Mouse (Mus musculus): ENCODE data around the gene Ikzf5. TPM values are rescaled to one million over a fixed set of nuclear protein-coding genes. Genes with fewer than 3 reads are reported as not detected.

Gene Ikzf5
- total RNA-seq, 2 experiments from 2014 or later, result 49.1 to 52.4 TPM

DNA sequence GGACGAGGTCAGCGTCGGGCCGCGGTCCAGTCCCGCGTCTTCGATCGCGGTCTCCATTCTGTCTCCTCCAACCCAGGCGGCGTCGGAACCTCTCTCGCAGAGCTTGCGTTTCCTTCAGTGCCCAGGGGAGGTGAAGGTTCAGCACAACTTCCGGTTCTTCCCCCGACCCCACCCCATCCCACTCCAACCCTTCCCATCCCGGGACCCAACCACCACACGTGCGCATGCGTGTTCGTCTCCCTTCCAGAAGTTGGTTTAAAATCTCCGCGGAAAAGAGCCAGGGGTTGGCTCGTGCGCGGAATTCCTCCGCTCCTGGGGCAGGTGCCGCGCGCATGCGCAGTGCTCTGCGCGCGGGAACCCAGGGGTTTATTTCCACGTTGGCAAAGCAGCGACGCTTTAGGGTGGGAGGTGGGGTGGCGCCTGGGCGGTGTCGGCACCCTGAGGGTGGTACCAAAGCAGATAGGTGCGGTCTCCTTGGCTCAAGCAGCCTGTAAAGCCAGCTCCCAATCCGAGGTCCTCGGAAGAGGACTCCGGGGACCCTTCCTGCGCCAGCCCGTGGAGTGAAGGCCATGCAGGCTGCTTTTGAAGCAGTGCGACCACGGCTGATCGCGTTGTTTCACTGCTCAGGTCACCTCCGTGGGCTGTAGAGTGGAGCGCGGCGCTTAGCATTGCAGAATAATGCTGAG is 47.6 kb downstream of the Ikzf5 start, which contains the start of gene 2310057M21Rik:
Gene 2310057M21Rik (minus strand): TSS at position 145 of the 686 bp plus-strand sequence.
- intact Hi-C loops (cut with DNase I), result no loop called here
- DNase-seq (ENCODE audit: extremely low spot score in 1 of 2, low spot score in 2 of 2), result peak; percentile 94 to 96

DNA sequence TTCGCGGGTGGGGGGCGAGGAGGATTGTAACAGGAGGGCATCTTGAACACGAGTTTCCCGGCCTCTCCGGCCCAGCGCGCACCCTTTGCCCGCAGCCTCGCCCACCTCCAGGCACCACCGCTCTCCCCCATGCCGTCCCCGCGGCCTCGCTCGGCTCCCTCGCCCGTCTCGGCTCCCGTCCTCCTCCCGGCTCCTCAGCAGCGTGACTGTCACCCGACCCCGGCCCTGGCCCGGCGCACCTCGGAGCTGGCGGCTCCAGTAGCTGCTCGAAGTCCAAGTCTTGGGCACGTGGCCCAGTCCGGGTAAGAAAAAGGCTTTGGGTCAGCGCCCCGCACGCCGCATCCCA is 48.1 kb downstream of the Ikzf5 start:
- no peak for DNase-seq (ENCODE audit: extremely low spot score in 1 of 2, low spot score in 2 of 2)
- intact Hi-C loops (cut with DNase I), result no loop called here

DNA sequence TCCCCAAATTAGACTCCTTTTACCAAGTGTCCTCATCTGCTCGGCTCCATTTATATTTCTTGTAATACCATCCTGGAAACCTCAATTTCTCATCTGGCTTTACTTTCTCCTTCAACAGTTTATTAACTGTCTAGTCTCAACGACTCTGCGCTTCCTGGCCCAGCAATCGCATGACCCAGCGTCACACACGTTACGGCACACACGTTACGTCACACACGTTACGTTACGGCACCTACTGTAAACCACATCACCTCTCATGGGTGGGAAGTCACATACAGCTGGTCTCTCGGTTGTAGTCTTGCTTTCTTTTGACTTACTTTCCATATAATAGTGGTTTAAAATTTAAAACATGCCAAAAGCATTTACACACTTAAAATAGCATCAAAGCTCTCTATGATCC is 54.2 kb downstream of the Ikzf5 start:
- DNase-seq (ENCODE audit: extremely low spot score in 1 of 2, low spot score in 2 of 2), result no peak
- intact Hi-C loops (cut with DNase I), result no loop called here

DNA sequence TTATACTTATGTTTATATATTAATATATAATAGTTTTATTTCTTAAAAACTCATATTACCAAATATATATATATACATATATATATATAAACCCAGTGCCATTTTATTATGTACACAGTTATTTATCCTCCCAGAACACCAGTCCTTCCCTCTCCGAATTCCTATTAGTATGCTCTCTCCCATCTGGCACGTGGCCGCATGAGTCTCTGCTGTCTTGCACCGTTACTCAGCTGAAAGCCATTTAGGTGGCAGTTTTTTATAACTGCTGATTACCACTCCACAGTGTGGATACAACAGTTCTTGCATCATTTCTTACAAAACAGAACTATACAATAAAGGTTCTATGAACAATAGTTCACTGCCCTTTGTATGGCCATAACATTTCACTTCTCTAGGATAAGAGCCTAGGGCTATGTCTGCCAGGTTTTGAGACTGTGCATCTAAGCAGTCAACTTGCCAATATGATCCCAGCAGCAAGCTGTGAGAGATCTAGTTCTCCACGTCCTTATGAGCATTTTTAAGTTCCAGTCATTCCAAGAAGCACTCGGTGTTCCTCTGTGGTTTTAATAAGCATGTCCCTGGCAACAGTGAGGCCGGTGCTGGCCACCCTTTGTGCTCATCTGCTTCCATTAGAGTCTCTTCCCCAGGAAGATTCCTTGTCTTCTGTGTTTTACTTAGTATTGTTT is 64.3 kb downstream of the Ikzf5 start:
- DNase-seq (ENCODE audit: extremely low spot score in 1 of 2, low spot score in 2 of 2), result no peak
- intact Hi-C loops (cut with DNase I), result no loop called here

Other genes starting within 250 kb of the Ikzf5 start
- under 1 TPM; 0.04 to 0.08 TPM for gene 5430419D17Rik, start 236.1 kb downstream of the Ikzf5 start, total RNA-seq (2021)
- gene Cuzd1, start 88.2 kb downstream of the Ikzf5 start, total RNA-seq (2021), result under 1 TPM; 0.30 to 0.49 TPM
- under 1 TPM in 1 of 2 experiments, not detected in 1; 0.75 TPM for gene Fam24b, start 81.0 kb downstream of the Ikzf5 start, total RNA-seq (2021)
- gene Fam24a, start 76.7 kb downstream of the Ikzf5 start, total RNA-seq (2021), result not detected
- gene 2310057M21Rik, start 47.8 kb downstream of the Ikzf5 start, total RNA-seq (2021), result 10 to 100 TPM; 27.1 to 34.8 TPM
- gene Pstk, start 39.4 kb downstream of the Ikzf5 start, total RNA-seq (2021), result 10 to 100 TPM; 33.4 TPM
- 10 to 100 TPM; 63.4 to 71.9 TPM for gene Acadsb, start 80 bp upstream of the Ikzf5 start, total RNA-seq (2021)
- gene Hmx3, start 132.3 kb upstream of the Ikzf5 start, total RNA-seq (2021), result not detected
- gene Hmx2, start 138.3 kb upstream of the Ikzf5 start, total RNA-seq (2021), result not detected
- 10 to 100 TPM; 56.1 to 57.0 TPM for gene Bub3, start 149.7 kb upstream of the Ikzf5 start, total RNA-seq (2021)

Data from left cerebral cortex, postnatal 10 days (tissue).